9 mouse cellular contexts compared by ENCODE assay signal in genomic region chr2:27973840-27974239, GRCm38 (mm10).
DNase-seq lines count a peak whose midpoint lies in the region; ATAC-seq and TF ChIP-seq lines count a peak whose summit lies in the region.
"Had no signal": no experiment of that assay in that cellular context is flagged by ENCODE, and none has a peak within 500 bp of the region (broad histone marks: within the 10 kb centered on the region; RNA-seq: fewer than 3 reads in every experiment).

No protein-coding gene starts in this region.

- H3K27me3 ChIP-seq in forebrain, embryonic 14.5 days (replicated peaks; ENCODE audit: control insufficient read depth, insufficient read depth, low read length), result no peaks in the 10 kb centered on the region
- no peaks in the 10 kb centered on the region for H3K27me3 ChIP-seq in forebrain, embryonic 12.5 days
- H3K27me3 ChIP-seq in G1E (ENCODE audit: insufficient read depth, low read length), result no peaks in the 10 kb centered on the region
- H3K27me3 ChIP-seq: lung, embryonic 15.5 days had no signal

- no peak overlapping the region for H3K4me2 ChIP-seq in forebrain, embryonic 14.5 days (ENCODE audit: low read length)
- no peak overlapping the region for H3K4me2 ChIP-seq in forebrain, embryonic 12.5 days
- H3K4me2 ChIP-seq: lung, embryonic 15.5 days had no signal

- TF ChIP-seq CTCF in G1E (IDR thresholded peaks at IDR 0.05; ENCODE audit: low read depth, low read length), result peak; percentile 78

- H3K4me1 ChIP-seq in forebrain, embryonic 14.5 days (ENCODE audit: control insufficient read depth, insufficient read depth, low read length), result no peaks in the 10 kb centered on the region; the same call in 1 of the 2 replicates
- no peaks in the 10 kb centered on the region for H3K4me1 ChIP-seq in forebrain, embryonic 12.5 days
- H3K4me1 ChIP-seq in G1E (ENCODE audit: insufficient read depth, low read depth, low read length), result peaks cover 73% of the 10 kb centered on the region
- H3K4me1 ChIP-seq: lung, embryonic 15.5 days had no signal

- intact Hi-C loops in gastrocnemius, postnatal 14 days (cut with DNase I; ENCODE audit: low total_unique reads), result loop anchor here (2.0 to 10.0 kb wide), 3 partner anchors 47 to 409 kb away; no protein-coding TSS in a partner anchor

- 53% methylated on average over 3 of the region's 3 CpGs for WGBS in forebrain, embryonic 14.5 days
- WGBS in forebrain, embryonic 12.5 days, result 51% methylated on average over 3 of the region's 3 CpGs

- peak; percentile 71 for DNase-seq in forebrain, embryonic 14.5 days (ENCODE audit: low spot score)
- peak; percentile 44 for DNase-seq in G1E (ENCODE audit: low spot score)
- DNase-seq in cerebellum, adult 9-11 months, result peak; percentile 44
- peak; percentile 62 for DNase-seq in gastrocnemius, postnatal 14 days
- peak; percentile 48 to 52 for DNase-seq in layer of hippocampus, postnatal 14 days (ENCODE audit: low spot score in 2 of 2)
- peak; percentile 43 for DNase-seq in thymus, postnatal 0 days (ENCODE audit: low spot score)

- H3K9me3 ChIP-seq in forebrain, embryonic 14.5 days (replicated peaks; ENCODE audit: control insufficient read depth, low read length), result no peaks in the 10 kb centered on the region
- no peaks in the 10 kb centered on the region for H3K9me3 ChIP-seq in forebrain, embryonic 12.5 days
- H3K9me3 ChIP-seq in G1E (replicated peaks), result peaks cover 8% of the 10 kb centered on the region
- H3K9me3 ChIP-seq: lung, embryonic 15.5 days had no signal

- no peaks in the 10 kb centered on the region for H3K36me3 ChIP-seq in forebrain, embryonic 14.5 days (ENCODE audit: control insufficient read depth, insufficient read depth, low read length)
- no peaks in the 10 kb centered on the region for H3K36me3 ChIP-seq in forebrain, embryonic 12.5 days (replicated peaks)
- no peaks in the 10 kb centered on the region for H3K36me3 ChIP-seq in G1E (replicated peaks)

- no peak overlapping the region for H3K9ac ChIP-seq in forebrain, embryonic 14.5 days (ENCODE audit: low read length)
- H3K9ac ChIP-seq in forebrain, embryonic 12.5 days, result no peak overlapping the region
- H3K9ac ChIP-seq: lung, embryonic 15.5 days had no signal

- H3K27ac ChIP-seq in forebrain, embryonic 14.5 days (ENCODE audit: low read depth, low read length), result no peak overlapping the region
- H3K27ac ChIP-seq in forebrain, embryonic 12.5 days, result no peak overlapping the region
- H3K27ac ChIP-seq: lung, embryonic 15.5 days had no signal

- no peak overlapping the region for H3K4me3 ChIP-seq in forebrain, embryonic 14.5 days (ENCODE audit: low read depth, low read length)
- no peak overlapping the region for H3K4me3 ChIP-seq in forebrain, embryonic 12.5 days (replicated peaks)
- H3K4me3 ChIP-seq in G1E (ENCODE audit: low read depth, low read length), result no peak overlapping the region
- H3K4me3 ChIP-seq: lung, embryonic 15.5 days had no signal

- ATAC-seq in forebrain, embryonic 14.5 days, result no peak
- ATAC-seq in forebrain, embryonic 12.5 days (ENCODE audit: low FRiP score), result no peak
- ATAC-seq in G1E (ENCODE audit: extremely low read depth, insufficient number of reproducible peaks, low FRiP score, poor library complexity, severe bottlenecking), result no peak
- ATAC-seq in megakaryocyte-erythroid progenitor cell, adult 5-6 weeks (replicated peaks; ENCODE audit: low FRiP score, low TSS enrichment, poor library complexity, severe bottlenecking), result peak; percentile 53; the same call in 1 of the 2 replicates
